Mouse (Mus musculus) stomach, postnatal 0 days (tissue): ENCODE results near the gene Dusp18. TPM values are rescaled to one million over a fixed set of nuclear protein-coding genes. Genes with fewer than 3 reads are reported as not detected.

Experiments used
- ATAC-seq: fragments of 200-750 bp; cut with Nextera tagmentation; 2 replicates; pipeline ENCODE4 v1.8.0; 2017; ENCODE audit not compliant: low FRiP score, low TSS enrichment
- DNase-seq: peaks from one replicate; pipeline ENCODE4 v3.0.0-alpha.2; 2016; ENCODE audit warnings: low spot score
- H3K27ac ChIP-seq: fragments of 300-500 bp; sonication (generic); replicated peaks from 2 replicates; pipeline ENCODE4 v1.5.1; 2014; ENCODE audit warnings: mild to moderate bottlenecking, control low read depth
- H3K27me3 ChIP-seq: fragments of 300-500 bp; sonication (generic); 2 replicates; pipeline ENCODE4 v1.6.1; 2014; ENCODE audit warnings: low read length; ENCODE audit not compliant: control insufficient read depth, insufficient read depth
- H3K36me3 ChIP-seq: fragments of 300-500 bp; sonication (generic); 2 replicates; pipeline ENCODE4 v1.6.1; 2014; ENCODE audit warnings: low read length, mixed read lengths; ENCODE audit not compliant: control insufficient read depth, insufficient read depth
- H3K4me1 ChIP-seq: fragments of 300-500 bp; sonication (generic); replicated peaks from 2 replicates; pipeline ENCODE4 v1.6.1; 2014; ENCODE audit warnings: antibody characterized with exemption; ENCODE audit not compliant: control insufficient read depth, insufficient read depth
- H3K4me2 ChIP-seq: fragments of 300-500 bp; sonication (generic); replicated peaks from 2 replicates; pipeline ENCODE4 v1.6.1; 2014; ENCODE audit warnings: low read depth, mild to moderate bottlenecking, control low read depth, moderate library complexity
- H3K4me3 ChIP-seq: fragments of 300-500 bp; sonication (generic); 2 replicates; pipeline ENCODE4 v1.5.1; 2014; ENCODE audit warnings: low read depth, low read length, control low read depth
- H3K9ac ChIP-seq: fragments of 300-500 bp; sonication (generic); 2 replicates; pipeline ENCODE4 v1.6.1; 2014; ENCODE audit warnings: mild to moderate bottlenecking, low read length, control low read depth, mixed read lengths
- H3K9me3 ChIP-seq: fragments of 300-500 bp; sonication (generic); 2 replicates; pipeline ENCODE4 v1.6.1; 2016; ENCODE audit warnings: low read length; ENCODE audit not compliant: control insufficient read depth
- CTCF ChIP-seq: IDR thresholded peaks from 2 replicates; pipeline ENCODE4 v1.5.1; 2016; ENCODE audit warnings: antibody characterized with exemption, low read depth, mild to moderate bottlenecking, moderate library complexity
- EP300 ChIP-seq: optimal IDR thresholded peaks from 2 replicates; pipeline ENCODE3; 2016; ENCODE audit warnings: antibody characterized with exemption
- WGBS: fragments of 180-500 bp; shearing (Covaris S2); extraction: QIAGEN DNeasy Blood & Tissue Kit; methylation state at CpG from one replicate; pipeline ENCODE4 v1.1.7; 2014; 5-methylcytosine and 5-hydroxymethylcytosine counted together
- polyA plus RNA-seq: library from polyadenylated mRNA; unstranded; fragments of >200 nt; fragmentation: Nextera tagmentation; extraction: Ambion mirVana; gene quantifications from 2 replicates; pipeline ENCODE4 v1.2.1, GENCODE M21; 2015

Gene Dusp18
- polyA plus RNA-seq, 1 experiment from 2014 or later, result 2.8 TPM

- ATAC-seq (no peak), DNase-seq (no peak)
- Histone ChIP-seq H3K27me3 (no peaks in the 10 kb centered on the region), H3K36me3 (no peaks in the 10 kb centered on the region), H3K4me3 (no peak overlapping the region), H3K4me1 (0 out of 2 replicates have a peak, but pooled peaks cover 2% of the 10 kb centered on the region), H3K4me2 (no peak overlapping the region), H3K9ac (no peak overlapping the region), H3K27ac (no peak overlapping the region), H3K9me3 (no peaks in the 10 kb centered on the region)
- 90% methylated on average over 4 of the region's 4 CpGs for WGBS
- TF ChIP-seq CTCF, result no peak
- no peak for TF ChIP-seq EP300
Observed at GRCm38 (mm10) chr11:3859778-3860177, 35.3 kb upstream of the Dusp18 start.

GRCm38 (mm10) chr11:3860361-3860760, 34.7 kb upstream of the Dusp18 start:
- H3K27me3 ChIP-seq, result no peaks in the 10 kb centered on the region
- no peak overlapping the region for H3K4me2 ChIP-seq
- H3K4me3 ChIP-seq, result no peak overlapping the region
- DNase-seq, result no peak
- H3K9me3 ChIP-seq, result no peaks in the 10 kb centered on the region
- no peak for ATAC-seq
- H3K9ac ChIP-seq, result no peak overlapping the region
- H3K36me3 ChIP-seq, result no peaks in the 10 kb centered on the region
- H3K27ac ChIP-seq, result no peak overlapping the region
- 0 out of 2 replicates have a peak, but pooled peaks cover 2% of the 10 kb centered on the region for H3K4me1 ChIP-seq
- TF ChIP-seq CTCF (no peak), EP300 (no peak)
- WGBS, result 66% methylated on average over 4 of the region's 4 CpGs

- TF ChIP-seq CTCF, result no peak
- TF ChIP-seq EP300, result no peak
- H3K4me2 ChIP-seq, result peak overlapping the region; percentile 69
- no peaks in the 10 kb centered on the region for H3K9me3 ChIP-seq
- no peak overlapping the region for H3K27ac ChIP-seq
- no peak overlapping the region for H3K9ac ChIP-seq
- 0 out of 2 replicates have a peak, but pooled peaks cover 2% of the 10 kb centered on the region for H3K4me1 ChIP-seq
- 73% methylated on average over 19 of the region's 19 CpGs for WGBS
- H3K27me3 ChIP-seq, result no peaks in the 10 kb centered on the region
- H3K4me3 ChIP-seq, result no peak overlapping the region
- DNase-seq (no peak), ATAC-seq (no peak)
- no peaks in the 10 kb centered on the region for H3K36me3 ChIP-seq
Observed at GRCm38 (mm10) chr11:3862661-3863453, 32.2 kb upstream of the Dusp18 start.

- Histone ChIP-seq H3K27me3 (no peaks in the 10 kb centered on the region), H3K9ac (peak within 1 kb of the TSS; percentile 52), H3K4me1 (0 out of 2 replicates have a peak, but pooled peaks cover 2% of the 10 kb centered on the region), H3K36me3 (no peaks in the 10 kb centered on the region), H3K9me3 (no peaks in the 10 kb centered on the region), H3K4me3 (peak within 1 kb of the TSS; percentile 41), H3K27ac (no peak within 1 kb of the TSS), H3K4me2 (peak within 1 kb of the TSS; percentile 69)
- DNase-seq, result peak; percentile 92
- peak; percentile 94 for ATAC-seq
- TF ChIP-seq EP300 (no peak), CTCF (peak; percentile 66)
- WGBS, result 5% methylated on average over 55 of the region's 58 CpGs
Observed at GRCm38 (mm10) chr11:3863454-3864112, 31.5 kb upstream of the Dusp18 start, which contains the start of gene Osbp2. TSS of gene Osbp2 (minus strand) at chr11:3863903.

GRCm38 (mm10) chr11:3864343-3864742, 30.7 kb upstream of the Dusp18 start:
- no peak overlapping the region for H3K9ac ChIP-seq

More at GRCm38 (mm10) chr11:3864343-3864742, 30.7 kb upstream of the Dusp18 start:
- H3K4me2 ChIP-seq, result peak overlapping the region; percentile 69
- TF ChIP-seq CTCF (no peak), EP300 (no peak)
- H3K27ac ChIP-seq, result no peak overlapping the region
- DNase-seq, result no peak
- H3K4me1 ChIP-seq, result 0 out of 2 replicates have a peak, but pooled peaks cover 2% of the 10 kb centered on the region
- WGBS, result 40% methylated on average over 6 of the region's 6 CpGs
- no peak for ATAC-seq
- no peaks in the 10 kb centered on the region for H3K36me3 ChIP-seq
- H3K9me3 ChIP-seq, result no peaks in the 10 kb centered on the region
- no peaks in the 10 kb centered on the region for H3K27me3 ChIP-seq
- peak overlapping the region; percentile 41; the same call in 1 of the 2 replicates for H3K4me3 ChIP-seq
